Mouse (Mus musculus) cortical plate, adult 2 months (tissue): Measurements from ENCODE around the gene Smarce1.

Experiments
- CTCF ChIP-seq: fragments of 200-500 bp; IDR thresholded peaks from 2 replicates; pipeline ENCODE4 v1.5.1; 2011; ENCODE audit warnings: mild to moderate bottlenecking, control low read depth, low read length; ENCODE audit not compliant: insufficient read depth; ENCODE audit errors: extremely low read depth
- POLR2A ChIP-seq: fragments of 200-500 bp; IDR thresholded peaks from 2 replicates; pipeline ENCODE4 v1.6.1; 2011; ENCODE audit warnings: mild to moderate bottlenecking, low read length, control low read depth; ENCODE audit not compliant: insufficient read depth; ENCODE audit errors: extremely low read depth

DNA sequence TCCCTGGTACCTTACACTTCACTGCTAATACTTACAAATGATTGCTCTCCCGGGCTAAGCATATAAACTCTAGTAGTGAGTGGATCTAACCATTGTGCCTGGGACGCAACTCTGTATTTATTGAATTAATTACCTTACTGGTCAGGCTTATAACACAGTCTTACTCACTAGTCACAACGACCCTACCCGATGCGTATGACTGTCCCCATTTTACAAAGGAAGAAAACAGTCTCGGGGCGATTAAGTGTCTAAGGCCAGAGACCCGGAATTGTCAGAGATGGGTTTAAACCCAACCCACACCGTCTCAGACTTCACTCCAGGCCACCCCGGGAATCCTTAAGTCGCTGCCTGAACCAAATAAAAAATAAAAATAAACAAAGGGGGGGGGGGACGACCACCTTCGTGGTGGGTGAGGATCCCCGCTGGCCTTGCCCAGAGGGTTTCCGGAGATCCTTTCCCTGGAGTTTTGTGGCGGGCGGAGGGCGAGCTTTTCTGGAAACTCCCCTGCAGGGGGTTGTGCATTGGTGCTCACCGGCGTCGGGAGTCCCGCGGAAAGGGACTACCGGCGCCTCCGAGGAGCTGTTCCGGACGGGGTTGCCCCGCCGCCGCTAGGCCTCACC is 1.1 kb downstream of the Smarce1 start:
- TF ChIP-seq POLR2A = no peak
- no peak for TF ChIP-seq CTCF
